Mouse (Mus musculus) cerebellum, adult 2 months (tissue): ENCODE measurements around the gene D430041D05Rik.

Experiments
- CTCF ChIP-seq: fragments of 200-500 bp; IDR thresholded peaks from 2 replicates; pipeline ENCODE4 v1.5.1; 2011; ENCODE audit warnings: low read depth, mild to moderate bottlenecking, control low read depth, low read length, moderate library complexity, borderline replicate concordance; ENCODE audit not compliant: insufficient read depth
- POLR2A ChIP-seq: fragments of 200-500 bp; IDR thresholded peaks from 2 replicates; pipeline ENCODE4 v1.6.1; 2011; ENCODE audit warnings: low read length, control low read depth, borderline replicate concordance; ENCODE audit not compliant: insufficient read depth

DNA sequence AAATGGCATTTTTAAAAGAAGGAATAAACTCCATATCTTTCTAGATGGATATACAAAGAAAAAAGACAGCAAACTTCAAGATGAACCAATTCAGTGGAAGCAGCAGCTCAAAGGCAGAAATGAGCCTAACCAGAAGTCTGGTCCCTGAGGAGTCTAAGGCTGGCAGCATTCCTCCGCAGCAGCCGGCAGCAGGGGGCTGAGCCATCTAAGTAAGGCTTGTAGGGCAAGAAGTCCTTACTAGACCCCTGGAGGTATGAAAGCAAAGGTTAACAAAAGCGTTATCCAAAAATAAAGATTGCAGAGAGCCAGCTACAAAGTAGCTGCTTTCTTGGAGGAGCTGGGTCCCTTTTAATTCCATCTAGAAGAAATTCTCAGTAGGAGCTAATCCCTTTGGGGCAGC, 32.0 kb downstream of the D430041D05Rik start:
- TF ChIP-seq CTCF (no peak), POLR2A (no peak)
